Mouse (Mus musculus): ENCODE measurements around the gene Atp1a3. TPM values are rescaled to one million over a fixed set of nuclear protein-coding genes. Genes with fewer than 3 reads are reported as not detected.
A peak's percentile ranks its signal among the peaks of the same experiment; 100 is the strongest.

The Atp1a3 gene
- polyA plus RNA-seq, 1 experiment = 13.9 TPM

DNA sequence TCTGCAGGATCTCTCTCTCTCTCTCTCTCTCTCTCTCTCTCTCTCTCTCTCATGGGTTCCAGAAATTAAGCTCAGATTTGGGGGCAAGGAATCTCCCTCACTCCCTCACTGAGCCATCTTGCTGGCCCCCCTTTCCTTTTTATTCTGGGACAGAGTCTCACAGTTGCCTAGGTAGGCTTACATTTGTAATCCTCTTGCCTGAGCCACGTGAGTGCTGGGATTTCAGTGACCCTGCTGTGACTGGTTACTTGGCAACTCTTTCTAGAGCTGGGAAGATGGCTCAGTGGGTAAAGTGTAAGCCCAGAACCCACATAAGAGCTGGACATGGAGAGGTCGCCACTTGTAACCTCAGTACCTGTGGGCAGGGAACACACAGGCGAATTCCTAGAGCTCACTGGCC, 25.8 kb upstream of the Atp1a3 start:
- TF ChIP-seq POLR2A (IDR thresholded peaks at IDR 0.05; ENCODE audit: borderline replicate concordance, control insufficient read depth, low read depth, low read length) (no peak), CTCF (IDR thresholded peaks at IDR 0.05; ENCODE audit: control insufficient read depth, insufficient read depth, low read length) (no peak)
- no peak overlapping the region for H3K4me3 ChIP-seq (replicated peaks; ENCODE audit: control insufficient read depth, low read depth, low read length)
- WGBS = 74% methylated on average over 3 of the region's 3 CpGs
- H3K27ac ChIP-seq (ENCODE audit: control insufficient read depth, insufficient read depth, low read depth, low read length, poor library complexity) = no peak overlapping the region
- no peaks in the 10 kb centered on the region for H3K4me1 ChIP-seq (ENCODE audit: control insufficient read depth, insufficient read depth, low read length)

DNA sequence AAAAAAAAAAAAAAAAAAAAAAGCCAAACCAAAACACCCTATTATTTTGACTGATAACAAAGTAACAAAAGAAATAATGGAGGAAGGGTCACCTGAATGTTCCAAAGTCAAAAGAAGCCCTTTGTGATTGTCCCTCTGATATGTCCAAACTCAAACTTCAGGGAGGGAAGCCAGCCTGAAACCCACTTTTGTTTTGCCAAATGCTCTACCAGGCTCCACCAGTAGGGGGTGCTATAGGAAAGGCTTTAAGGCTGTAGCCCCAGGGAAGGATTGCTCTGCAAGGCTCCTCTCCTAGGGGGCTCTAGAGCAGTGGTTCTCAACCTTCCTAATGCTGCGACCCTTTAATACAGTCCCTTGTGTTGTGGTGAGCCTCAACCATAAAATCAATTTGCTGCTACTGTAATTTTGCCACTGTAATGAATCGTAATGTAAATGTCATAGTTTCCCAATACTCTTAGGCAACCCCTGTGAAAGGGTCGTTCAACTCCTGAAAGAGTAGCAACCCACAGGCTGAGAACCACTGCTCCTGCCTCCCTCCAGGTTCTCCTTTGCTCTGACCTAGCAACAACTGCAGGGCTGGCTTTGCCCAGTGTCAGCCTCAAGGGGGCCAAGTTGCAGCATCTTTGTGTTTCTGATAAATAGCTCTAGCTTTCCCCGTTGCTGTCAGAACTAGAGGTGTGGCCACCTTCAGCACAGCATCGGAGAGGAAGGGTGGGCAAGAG, 24.4 kb upstream of the Atp1a3 start:
- H3K4me3 ChIP-seq (replicated peaks; ENCODE audit: control insufficient read depth, low read depth, low read length) = no peak overlapping the region
- WGBS = 34% methylated on average over 5 of the region's 5 CpGs
- TF ChIP-seq POLR2A (IDR thresholded peaks at IDR 0.05; ENCODE audit: borderline replicate concordance, control insufficient read depth, low read depth, low read length) = no peak
- peak; percentile 70 for TF ChIP-seq CTCF (IDR thresholded peaks at IDR 0.05; ENCODE audit: control insufficient read depth, insufficient read depth, low read length)
- H3K27ac ChIP-seq (ENCODE audit: control insufficient read depth, insufficient read depth, low read depth, low read length, poor library complexity) = no peak overlapping the region
- no peaks in the 10 kb centered on the region for H3K4me1 ChIP-seq (ENCODE audit: control insufficient read depth, insufficient read depth, low read length)

DNA sequence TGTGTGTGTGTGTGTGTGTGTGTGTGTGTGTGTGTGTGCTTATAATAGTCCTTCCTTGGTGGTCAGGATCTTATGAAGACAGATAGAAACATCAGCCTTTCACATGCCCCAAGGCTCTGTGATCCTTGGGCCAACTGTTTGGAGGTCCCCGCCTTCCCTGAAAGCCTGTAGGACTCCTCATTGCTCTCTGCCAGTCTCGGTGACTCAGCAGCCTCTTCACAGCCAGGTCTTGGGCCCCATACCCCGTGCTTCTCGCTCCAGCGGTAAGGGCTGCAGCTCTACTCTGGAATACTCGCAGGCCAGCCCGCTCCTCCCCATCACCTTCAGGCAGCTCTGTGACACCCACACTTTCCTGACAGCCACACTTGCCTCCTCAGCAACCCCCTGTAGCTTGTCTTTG, 20.7 kb upstream of the Atp1a3 start:
- H3K4me1 ChIP-seq (ENCODE audit: control insufficient read depth, insufficient read depth, low read length) = no peaks in the 10 kb centered on the region
- H3K27ac ChIP-seq (ENCODE audit: control insufficient read depth, insufficient read depth, low read depth, low read length, poor library complexity) = no peak overlapping the region
- TF ChIP-seq POLR2A (IDR thresholded peaks at IDR 0.05; ENCODE audit: borderline replicate concordance, control insufficient read depth, low read depth, low read length) (no peak), CTCF (IDR thresholded peaks at IDR 0.05; ENCODE audit: control insufficient read depth, insufficient read depth, low read length) (no peak)
- no peak overlapping the region for H3K4me3 ChIP-seq (replicated peaks; ENCODE audit: control insufficient read depth, low read depth, low read length)
- WGBS = 41% methylated on average over 7 of the region's 7 CpGs

DNA sequence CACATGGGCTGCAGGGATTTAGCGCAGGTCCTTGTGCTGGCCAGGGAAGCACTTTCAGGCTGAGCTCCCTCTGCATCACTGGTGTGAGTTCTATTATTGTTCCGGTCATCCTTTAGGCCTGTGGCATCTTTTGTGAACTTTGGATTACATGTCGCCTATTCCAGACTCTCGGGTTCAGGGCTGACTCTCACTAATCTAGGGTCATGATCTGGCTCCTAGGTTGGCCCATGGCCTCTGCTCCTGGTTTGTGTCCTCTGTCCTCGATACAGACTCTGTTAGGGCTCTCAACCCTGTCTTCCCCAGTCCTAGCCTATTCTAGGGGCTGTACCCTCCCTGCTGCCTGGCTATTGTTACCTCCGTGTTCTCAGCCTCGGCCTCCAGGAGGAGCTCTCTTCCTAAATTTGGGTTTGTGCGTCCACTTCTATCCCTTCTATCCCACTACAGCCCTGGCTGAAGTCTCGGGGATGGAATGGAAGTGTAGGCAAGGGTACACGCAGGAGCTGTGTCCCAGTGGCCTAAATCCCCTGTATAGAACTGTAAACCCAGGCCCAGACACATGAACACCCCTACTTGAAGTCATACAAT, 20.2 kb upstream of the Atp1a3 start:
- H3K4me1 ChIP-seq (ENCODE audit: control insufficient read depth, insufficient read depth, low read length) = no peaks in the 10 kb centered on the region
- H3K4me3 ChIP-seq (replicated peaks; ENCODE audit: control insufficient read depth, low read depth, low read length) = no peak overlapping the region
- TF ChIP-seq CTCF (IDR thresholded peaks at IDR 0.05; ENCODE audit: control insufficient read depth, insufficient read depth, low read length) (no peak), POLR2A (IDR thresholded peaks at IDR 0.05; ENCODE audit: borderline replicate concordance, control insufficient read depth, low read depth, low read length) (no peak)
- H3K27ac ChIP-seq (ENCODE audit: control insufficient read depth, insufficient read depth, low read depth, low read length, poor library complexity) = no peak overlapping the region
- 75% methylated on average over 10 of the region's 10 CpGs for WGBS

DNA sequence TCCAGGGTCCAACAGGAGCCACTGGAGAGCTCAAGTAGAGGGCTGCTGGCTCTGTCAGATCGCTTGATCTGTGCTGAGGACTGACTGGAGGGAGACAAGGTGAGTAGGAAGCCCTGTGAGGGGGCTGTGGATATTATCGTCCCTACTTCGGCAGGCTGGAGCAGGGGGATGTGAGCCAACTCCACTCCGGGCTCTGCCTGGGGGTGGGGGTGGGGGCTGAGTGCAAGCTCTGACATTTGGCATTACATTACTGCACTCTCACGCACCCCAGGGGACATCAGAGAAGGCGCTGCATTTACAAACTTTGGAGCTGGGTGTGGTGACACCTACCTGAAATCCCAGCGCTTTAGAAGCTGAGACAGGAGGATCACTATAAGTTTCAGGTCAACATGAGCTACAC, 5.8 kb upstream of the Atp1a3 start:
- H3K27ac ChIP-seq (ENCODE audit: control insufficient read depth, insufficient read depth, low read depth, low read length, poor library complexity) = no peak overlapping the region
- 85% methylated on average over 7 of the region's 7 CpGs for WGBS
- TF ChIP-seq POLR2A (IDR thresholded peaks at IDR 0.05; ENCODE audit: borderline replicate concordance, control insufficient read depth, low read depth, low read length) (no peak), CTCF (IDR thresholded peaks at IDR 0.05; ENCODE audit: control insufficient read depth, insufficient read depth, low read length) (no peak)
- peaks cover 4% of the 10 kb centered on the region; the same call in 1 of the 2 replicates for H3K4me1 ChIP-seq (ENCODE audit: control insufficient read depth, insufficient read depth, low read length)
- no peak overlapping the region for H3K4me3 ChIP-seq (replicated peaks; ENCODE audit: control insufficient read depth, low read depth, low read length)

DNA sequence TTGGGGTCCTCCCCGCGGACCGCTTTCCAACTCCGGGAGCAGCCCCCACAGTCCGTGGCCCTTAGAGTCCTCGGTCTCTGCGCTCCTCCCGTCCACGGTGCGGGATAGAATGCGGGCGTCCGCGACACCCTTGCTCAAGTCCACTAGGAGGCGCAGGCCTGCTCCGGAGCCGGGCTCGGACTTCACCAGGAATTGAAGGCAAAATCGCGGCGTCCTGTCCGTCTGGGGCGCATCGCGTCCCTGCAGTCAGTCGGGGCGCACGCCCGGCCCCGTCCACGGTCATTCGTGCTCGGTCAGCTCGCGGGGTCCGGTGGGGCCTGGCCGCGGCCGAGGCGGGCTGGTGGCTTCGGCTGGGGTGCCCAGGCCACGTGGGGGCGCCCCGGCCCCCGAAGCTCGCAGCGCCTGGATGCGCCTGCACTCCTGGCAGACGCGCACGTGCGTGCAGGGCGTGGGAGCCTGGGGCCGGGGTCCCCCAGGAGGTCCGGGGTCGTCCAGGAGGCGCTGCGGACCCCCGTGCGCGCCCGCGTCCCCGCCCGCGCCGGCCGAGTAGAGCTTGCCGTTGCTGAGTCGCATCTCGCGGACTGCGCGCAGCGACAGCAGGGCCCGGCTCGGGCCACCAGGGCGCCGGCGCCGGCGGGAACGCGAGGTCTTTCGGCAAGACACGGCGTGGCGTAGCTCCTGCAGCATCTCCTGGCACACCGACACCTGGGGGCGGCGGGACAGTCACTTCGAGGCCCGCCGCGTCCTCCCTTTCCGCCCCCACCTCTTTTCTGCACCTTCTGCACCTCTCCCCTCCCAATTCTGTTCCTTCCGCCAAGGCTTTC, 4.5 kb upstream of the Atp1a3 start:
- Histone ChIP-seq H3K4me1 (ENCODE audit: control insufficient read depth, insufficient read depth, low read length) (peaks cover 4% of the 10 kb centered on the region; the same call in 1 of the 2 replicates), H3K27ac (ENCODE audit: control insufficient read depth, insufficient read depth, low read depth, low read length, poor library complexity) (no peak overlapping the region), H3K4me3 (replicated peaks; ENCODE audit: control insufficient read depth, low read depth, low read length) (no peak overlapping the region)
- WGBS = 3% methylated on average over 97 of the region's 97 CpGs
- TF ChIP-seq CTCF (IDR thresholded peaks at IDR 0.05; ENCODE audit: control insufficient read depth, insufficient read depth, low read length) (peak; percentile 51; the same call in 1 of the 2 replicates), POLR2A (IDR thresholded peaks at IDR 0.05; ENCODE audit: borderline replicate concordance, control insufficient read depth, low read depth, low read length) (no peak)

DNA sequence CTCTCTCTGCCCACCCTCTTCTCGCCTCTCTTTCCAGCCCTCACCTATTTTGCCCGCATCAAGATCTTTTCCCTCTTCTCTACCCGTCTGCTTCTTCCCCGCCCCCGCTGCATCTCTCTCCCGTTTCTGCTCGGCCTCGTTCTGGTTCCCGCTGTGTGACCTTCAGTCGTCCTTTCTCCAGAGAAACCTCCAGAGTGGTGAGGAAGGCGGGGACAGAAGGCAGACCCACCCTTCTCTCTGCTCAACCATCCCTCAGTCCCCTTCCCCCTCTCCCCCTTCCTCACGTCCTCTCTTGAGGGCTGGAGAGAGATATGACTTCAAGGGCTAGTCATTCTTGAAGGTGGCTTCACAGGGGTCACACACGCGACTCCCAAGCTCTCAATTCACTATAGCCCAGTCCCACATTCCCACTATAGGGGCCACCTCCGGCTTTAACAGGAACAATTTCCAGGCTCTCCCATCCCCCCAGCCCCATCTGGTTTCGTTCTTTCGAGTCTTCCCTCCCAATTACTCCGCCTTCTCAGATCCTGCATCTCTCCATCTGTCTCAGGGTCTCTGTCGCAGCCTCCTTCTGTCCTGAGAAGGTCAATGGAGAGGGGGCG, 3.4 kb upstream of the Atp1a3 start:
- 22% methylated on average over 20 of the region's 20 CpGs for WGBS
- TF ChIP-seq CTCF (IDR thresholded peaks at IDR 0.05; ENCODE audit: control insufficient read depth, insufficient read depth, low read length) (no peak), POLR2A (IDR thresholded peaks at IDR 0.05; ENCODE audit: borderline replicate concordance, control insufficient read depth, low read depth, low read length) (no peak)
- H3K4me3 ChIP-seq (replicated peaks; ENCODE audit: control insufficient read depth, low read depth, low read length) = no peak overlapping the region
- no peak overlapping the region for H3K27ac ChIP-seq (ENCODE audit: control insufficient read depth, insufficient read depth, low read depth, low read length, poor library complexity)
- H3K4me1 ChIP-seq (ENCODE audit: control insufficient read depth, insufficient read depth, low read length) = peaks cover 4% of the 10 kb centered on the region; the same call in 1 of the 2 replicates

DNA sequence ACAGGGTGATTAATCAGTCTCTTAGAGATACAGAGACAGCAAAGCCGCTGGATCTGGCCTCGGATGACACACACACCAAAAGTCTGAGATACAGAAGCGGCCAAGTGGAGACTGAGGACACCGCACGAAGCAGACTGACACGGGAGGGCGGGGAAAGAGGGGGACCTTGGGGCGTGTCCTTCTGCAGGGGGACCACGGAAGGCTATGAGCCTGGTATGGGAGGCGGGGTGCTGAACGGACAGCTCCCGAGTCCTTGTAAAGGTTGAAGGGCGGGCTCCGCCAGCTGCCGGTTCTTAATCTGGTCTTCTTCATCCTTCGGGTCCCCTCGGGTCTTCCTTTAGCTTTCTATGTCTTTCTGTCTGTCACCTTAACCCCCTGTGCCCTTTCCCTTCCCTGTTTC, 2.9 kb upstream of the Atp1a3 start:
- TF ChIP-seq POLR2A (IDR thresholded peaks at IDR 0.05; ENCODE audit: borderline replicate concordance, control insufficient read depth, low read depth, low read length) = no peak
- no peak for TF ChIP-seq CTCF (IDR thresholded peaks at IDR 0.05; ENCODE audit: control insufficient read depth, insufficient read depth, low read length)
- H3K4me3 ChIP-seq (replicated peaks; ENCODE audit: control insufficient read depth, low read depth, low read length) = no peak overlapping the region
- 2% methylated on average over 17 of the region's 17 CpGs for WGBS
- H3K27ac ChIP-seq (ENCODE audit: control insufficient read depth, insufficient read depth, low read depth, low read length, poor library complexity) = no peak overlapping the region
- peaks cover 4% of the 10 kb centered on the region; the same call in 1 of the 2 replicates for H3K4me1 ChIP-seq (ENCODE audit: control insufficient read depth, insufficient read depth, low read length)

Data from bone marrow, adult 2 months (tissue).